Mouse (Mus musculus): ENCODE data around the gene Il15.

DNA sequence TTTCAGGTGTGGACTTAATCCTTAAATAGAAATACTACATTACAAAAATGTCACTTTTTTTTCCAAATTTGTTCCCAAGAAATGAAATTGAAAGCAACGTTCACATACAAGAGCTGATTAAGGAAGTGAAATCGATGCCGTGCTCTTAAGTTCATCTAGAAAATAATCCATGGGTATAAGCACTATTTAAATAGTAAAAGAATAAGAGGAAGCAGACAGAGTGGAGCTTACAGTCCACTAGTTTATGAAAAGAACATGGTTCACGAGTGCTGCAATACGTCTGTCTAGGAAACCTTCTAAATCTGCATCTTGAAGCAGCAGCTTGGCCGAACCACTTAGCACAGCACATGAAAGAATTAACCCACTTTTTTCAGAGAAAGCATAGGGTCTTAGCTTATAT lies 32.4 kb downstream of the Il15 start:
- no peak for TF ChIP-seq CTCF (IDR thresholded peaks at IDR 0.05; ENCODE audit: extremely low read depth, insufficient read depth, low read length)
- no peak for TF ChIP-seq POLR2A (IDR thresholded peaks at IDR 0.05; ENCODE audit: extremely low read depth, insufficient read depth, low read length)

All from cortical plate, adult 2 months (tissue).